Mouse (Mus musculus) left cerebral cortex, postnatal 25 days (tissue): ENCODE results near the gene Leng9. TPM values are rescaled to one million over a fixed set of nuclear protein-coding genes. Genes with fewer than 3 reads are reported as not detected.
A peak's percentile ranks its signal among the peaks of the same experiment; 100 is the strongest.
"Not testable (repeated sequence)": the region's sequence is repeated elsewhere in the genome, so short reads cannot be mapped to it uniquely, and the experiment has no call there.

Experiments used
- DNase-seq, 2 experiments: peaks; one replicate each; pipeline ENCODE4 v3.0.0; 2022; ENCODE audit warnings: low spot score in 2 of 2, mixed read lengths in 1 of 2
- intact Hi-C: fragments of 180-260 bp; cut with DNase I; formaldehyde crosslinking; loops from one replicate; pipeline ENCODE4 v1.15.1; 2025
- total RNA-seq, 2 experiments: library from RNA; stranded (reverse); gene quantifications; 2 replicates each; pipeline ENCODE4 v1.2.3; 2021

Leng9 gene
- total RNA-seq = 1 to 10 TPM; 6.8 to 7.2 TPM

DNA sequence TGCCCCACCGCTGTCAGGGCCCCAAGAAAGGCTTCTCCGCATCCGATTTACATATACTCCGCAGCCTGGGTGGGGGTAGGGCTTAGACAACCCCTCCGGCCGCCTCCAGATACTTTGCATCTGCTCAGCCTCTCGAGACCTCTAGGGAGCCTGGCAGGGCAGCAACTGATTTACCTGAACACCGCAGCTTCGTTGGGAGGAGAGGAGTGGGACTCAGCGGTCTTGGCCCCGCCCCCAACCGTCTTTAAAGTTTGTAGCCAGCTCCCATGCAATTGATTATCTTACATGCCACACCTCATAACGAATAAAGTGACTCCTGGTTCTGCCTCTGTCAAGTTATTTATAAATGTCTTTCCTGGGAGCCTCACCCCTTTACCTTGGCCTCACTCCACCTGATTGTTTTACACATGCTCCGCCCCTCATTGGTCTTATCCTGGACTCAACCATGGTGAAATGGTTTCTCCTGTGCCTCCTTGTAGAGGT is at the start of gene Leng9:
Leng9 (minus strand) TSS at position 316 of the 483 bp plus-strand sequence.
- peak; percentile 23 to 38 for DNase-seq
- intact Hi-C loops = no loop called here

- DNase-seq = no peak
These were observed 28.3 kb upstream of the Leng9 start for GRCm38 (mm10) chr7:4178438-4178837.

DNA sequence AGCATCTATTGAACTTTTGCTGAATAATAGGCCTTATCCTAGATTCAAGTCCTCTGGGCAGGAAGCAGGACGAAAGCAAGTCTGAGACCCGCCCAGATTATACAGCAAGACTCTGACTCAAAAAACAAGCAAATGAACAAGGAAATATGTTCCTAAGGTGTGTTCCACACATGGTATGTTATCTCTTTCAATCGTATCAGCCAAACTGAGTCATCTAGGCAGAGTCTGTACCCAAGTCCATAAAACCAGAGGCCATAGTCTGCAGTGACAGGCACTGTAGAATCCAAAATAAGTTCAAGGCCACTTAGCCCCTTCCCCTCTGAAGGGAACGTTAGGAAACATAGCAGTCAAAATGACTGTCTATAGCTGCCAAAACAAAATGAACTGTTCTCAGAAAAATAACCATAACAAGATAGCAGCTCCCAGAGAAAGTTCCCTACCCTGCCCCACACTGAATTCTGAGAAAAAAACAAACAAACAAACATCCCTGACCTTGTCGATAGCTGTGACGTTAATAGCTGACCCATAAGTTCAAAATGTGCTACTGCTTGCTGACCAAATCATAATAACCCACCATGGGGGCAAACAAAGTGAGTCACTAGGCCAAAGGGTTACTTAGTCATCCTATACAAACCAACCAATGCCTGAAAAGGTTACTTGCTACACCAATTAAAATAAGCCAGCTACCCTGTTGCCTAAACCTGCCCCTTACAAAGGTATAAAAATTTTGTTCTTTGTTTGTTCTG is 20.2 kb upstream of the Leng9 start:
- DNase-seq = no peak
- intact Hi-C loops = no loop called here

More at GRCm38 (mm10) chr7:4178438-4178837, 28.3 kb upstream of the Leng9 start:
- intact Hi-C loops = no loop called here

DNA sequence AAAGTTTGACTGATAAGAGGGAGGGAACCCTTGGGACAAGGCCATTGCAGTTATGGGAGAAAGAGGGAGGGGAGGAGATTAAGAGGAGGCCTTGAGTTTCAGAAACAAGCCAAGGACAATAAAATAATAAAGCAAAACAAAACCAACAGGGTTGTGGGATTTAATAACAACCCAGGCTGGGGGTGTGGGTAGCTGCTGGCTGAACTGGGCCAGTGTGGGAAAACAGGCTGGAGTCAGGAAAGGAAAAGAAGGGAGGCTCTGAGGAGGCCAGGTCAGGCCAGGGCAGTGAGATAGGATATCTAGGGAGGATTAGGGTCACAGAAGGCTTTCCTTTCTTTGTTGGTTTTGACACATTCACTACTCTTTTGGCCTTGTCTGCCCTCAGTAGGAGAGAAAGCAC is 16.9 kb upstream of the Leng9 start:
- intact Hi-C loops = no loop called here
- DNase-seq = no peak

DNA sequence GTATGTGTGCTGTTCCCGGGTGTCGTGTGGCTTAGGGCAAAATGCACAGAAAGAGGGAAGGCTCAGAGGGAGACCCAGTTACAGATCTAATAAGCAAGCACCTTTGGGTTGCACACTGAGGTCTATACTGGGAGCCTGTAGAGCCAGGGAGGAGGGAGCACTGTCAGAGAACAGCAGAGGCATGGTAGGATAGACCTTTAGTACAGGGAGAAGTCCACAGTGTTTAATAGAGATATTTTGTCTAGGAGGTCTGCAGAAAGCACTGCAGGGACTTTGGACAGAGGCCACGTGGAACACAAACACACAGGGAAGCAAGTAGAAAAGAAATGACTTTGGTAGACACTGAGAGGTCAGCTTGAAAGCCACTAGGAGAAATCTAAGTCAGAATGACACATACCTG is 15.1 kb upstream of the Leng9 start:
- intact Hi-C loops = no loop called here
- no peak for DNase-seq

DNA sequence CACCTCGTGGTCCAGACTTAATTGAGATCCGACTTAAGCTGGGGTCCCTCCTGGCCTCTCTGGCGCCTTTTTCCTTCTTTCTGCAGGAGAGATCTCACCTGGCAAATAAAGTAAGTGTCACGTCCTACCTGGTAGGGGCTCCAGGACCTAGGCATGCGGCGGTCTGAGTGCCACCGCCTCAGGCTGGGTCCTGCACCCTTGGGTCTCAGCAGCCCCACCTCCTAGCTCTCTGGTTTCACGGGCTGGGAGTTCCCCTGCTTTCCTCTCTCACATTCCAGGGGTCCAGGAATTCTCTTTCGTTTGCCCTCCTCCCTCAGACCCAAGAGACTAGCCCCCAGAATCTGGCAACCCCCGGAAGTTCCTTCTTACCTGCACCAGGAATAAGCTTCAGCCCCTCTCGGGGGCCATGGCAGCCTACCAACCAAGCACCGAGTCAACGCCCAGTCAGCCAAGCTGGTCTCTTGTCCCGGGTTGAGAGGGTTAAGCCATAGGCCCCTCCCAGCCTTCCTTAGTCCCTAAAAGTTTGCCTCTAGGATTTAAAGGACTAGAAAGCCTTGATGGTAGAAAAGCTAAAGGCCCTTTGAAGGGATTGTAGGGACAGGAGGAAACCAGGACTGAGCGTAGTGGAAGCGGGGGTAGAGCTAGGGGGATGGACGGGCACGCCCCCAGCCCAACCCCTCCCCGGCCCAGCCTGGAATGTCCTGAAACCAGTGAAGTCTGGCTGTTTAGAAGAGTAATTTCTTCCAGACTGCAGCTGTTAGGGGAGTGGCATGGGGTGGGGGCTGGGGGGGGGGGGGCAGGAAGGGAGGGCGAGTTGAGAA is 14.1 kb upstream of the Leng9 start, which contains the start of gene Cdc42ep5:
Cdc42ep5 (minus strand) TSS at position 771 of the 821 bp plus-strand sequence.
- DNase-seq = no peak
- intact Hi-C loops = no loop called here

- no peak for DNase-seq
- intact Hi-C loops = no loop called here
These were observed 13.4 kb upstream of the Leng9 start for GRCm38 (mm10) chr7:4163571-4164072.

GRCm38 (mm10) chr7:4161596-4161995 is 11.4 kb upstream of the Leng9 start:
- intact Hi-C loops, DNase-seq: not testable (repeated sequence)

GRCm38 (mm10) chr7:4154976-4155375 is 4.8 kb upstream of the Leng9 start:
- intact Hi-C loops = no loop called here
- no peak for DNase-seq

- intact Hi-C loops = no loop called here
- DNase-seq = no peak
These were observed 4.2 kb upstream of the Leng9 start for GRCm38 (mm10) chr7:4154356-4154755.

GRCm38 (mm10) chr7:4151241-4151640 is 1.1 kb upstream of the Leng9 start:
- intact Hi-C loops = no loop called here

DNA sequence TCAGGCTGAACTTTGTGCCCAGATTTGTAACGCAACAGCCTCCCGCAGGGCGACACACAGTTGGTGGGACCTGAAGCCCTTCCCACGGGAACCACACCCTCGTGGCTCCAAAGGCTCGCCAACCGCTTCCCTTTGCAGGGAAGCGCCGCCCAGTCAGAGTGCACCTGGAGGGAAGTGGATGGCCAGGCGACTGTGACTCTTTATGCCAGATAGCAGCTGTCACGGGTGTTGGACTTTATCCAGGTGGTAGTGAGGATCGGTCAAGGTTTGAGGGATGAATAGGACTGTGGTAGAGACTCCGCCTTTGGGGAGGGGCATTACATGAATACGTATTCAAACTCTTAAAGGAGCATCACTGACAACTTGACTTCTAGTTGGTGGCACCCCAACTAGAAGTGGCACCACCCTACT is 642 bp upstream of the Leng9 start:
- intact Hi-C loops = no loop called here
- peak; percentile 52 to 69 for DNase-seq

More at GRCm38 (mm10) chr7:4151241-4151640, 1.1 kb upstream of the Leng9 start:
- DNase-seq = no peak

DNA sequence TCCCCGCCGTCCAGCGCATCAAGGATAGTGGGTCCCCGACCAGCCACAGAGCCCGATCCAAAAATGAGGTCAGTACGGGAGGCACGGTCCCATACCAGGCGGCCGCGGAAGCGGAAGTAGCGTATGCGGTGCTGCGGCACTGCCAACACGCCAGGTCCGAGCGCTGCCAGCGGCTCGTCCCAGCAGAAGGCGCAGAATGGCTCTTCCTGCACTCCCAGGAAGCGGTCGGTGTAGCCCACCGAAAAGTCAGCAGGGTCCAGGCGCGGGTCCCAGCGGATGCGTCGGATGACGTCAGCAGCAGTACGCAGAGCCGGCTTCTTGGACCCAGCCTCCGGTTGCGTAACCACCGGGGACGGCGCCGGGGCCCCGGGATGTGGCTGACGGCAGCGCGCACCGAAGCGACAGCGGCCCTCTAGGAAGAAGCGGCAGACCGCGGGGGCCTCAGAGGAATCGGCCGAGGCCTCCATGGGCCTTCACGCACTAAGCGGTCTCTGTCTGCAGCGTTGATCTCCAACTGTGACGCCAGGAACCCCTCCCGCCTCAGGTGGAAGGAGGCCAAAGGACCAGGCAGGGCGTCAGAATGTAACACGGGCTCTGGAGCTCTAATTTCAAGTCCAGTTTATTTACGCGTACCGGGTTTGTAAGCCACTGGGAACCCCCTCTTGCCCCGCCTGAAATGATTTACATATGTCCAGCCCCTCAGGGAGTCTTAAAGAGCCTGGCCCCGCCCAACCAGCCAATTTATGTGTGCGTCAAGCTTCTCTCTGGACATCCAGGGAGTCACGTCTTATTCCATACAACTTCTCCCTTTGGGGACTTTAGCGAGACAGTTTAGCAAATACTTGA is 742 bp downstream of the Leng9 start:
- peak; percentile 90 to 91 for DNase-seq
- intact Hi-C loops = loop anchor here (1.0 to 5.0 kb wide), 5 partner anchors 29 to 457 kb away; partner anchors contain the start of genes Mboat7 and Tsen34

- peak; percentile 26 to 35 for DNase-seq
- intact Hi-C loops = loop anchor here (1.0 to 5.0 kb wide), 5 partner anchors 28 to 456 kb away; partner anchors contain the start of genes Mboat7 and Tsen34
These were observed 1.6 kb downstream of the Leng9 start for GRCm38 (mm10) chr7:4148341-4149208.

- intact Hi-C loops = loop anchor here (2.0 to 5.0 kb wide), 4 partner anchors 121 to 456 kb away; partner anchors contain the start of genes Mboat7 and Tsen34
- DNase-seq = no peak
These were observed 2.3 kb downstream of the Leng9 start for GRCm38 (mm10) chr7:4147836-4148235.

DNA sequence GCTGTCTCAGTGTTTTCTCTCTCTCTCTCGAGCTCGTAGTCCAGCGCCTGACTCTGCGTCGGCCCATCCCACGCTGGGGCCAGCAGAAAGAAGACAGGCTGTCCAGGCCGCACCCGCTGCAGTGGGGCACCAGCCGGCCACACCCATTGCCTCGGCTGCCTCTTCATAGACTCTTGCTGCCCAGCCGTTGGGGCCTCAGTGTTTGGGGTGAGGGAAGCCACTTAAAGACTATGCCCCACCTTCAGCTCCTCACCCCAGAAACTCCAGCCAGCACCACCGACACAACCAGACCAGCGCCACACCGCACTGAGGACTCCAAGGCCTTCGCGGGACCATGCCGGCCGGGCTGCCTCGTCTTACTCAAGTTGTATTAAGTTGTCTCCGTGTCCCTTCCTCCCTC is 2.8 kb downstream of the Leng9 start:
- intact Hi-C loops = loop anchor here (5.0 kb wide), 3 partner anchors 120 to 455 kb away; partner anchors contain the start of genes Mboat7 and Tsen34
- DNase-seq = peak; percentile 5 to 8

DNA sequence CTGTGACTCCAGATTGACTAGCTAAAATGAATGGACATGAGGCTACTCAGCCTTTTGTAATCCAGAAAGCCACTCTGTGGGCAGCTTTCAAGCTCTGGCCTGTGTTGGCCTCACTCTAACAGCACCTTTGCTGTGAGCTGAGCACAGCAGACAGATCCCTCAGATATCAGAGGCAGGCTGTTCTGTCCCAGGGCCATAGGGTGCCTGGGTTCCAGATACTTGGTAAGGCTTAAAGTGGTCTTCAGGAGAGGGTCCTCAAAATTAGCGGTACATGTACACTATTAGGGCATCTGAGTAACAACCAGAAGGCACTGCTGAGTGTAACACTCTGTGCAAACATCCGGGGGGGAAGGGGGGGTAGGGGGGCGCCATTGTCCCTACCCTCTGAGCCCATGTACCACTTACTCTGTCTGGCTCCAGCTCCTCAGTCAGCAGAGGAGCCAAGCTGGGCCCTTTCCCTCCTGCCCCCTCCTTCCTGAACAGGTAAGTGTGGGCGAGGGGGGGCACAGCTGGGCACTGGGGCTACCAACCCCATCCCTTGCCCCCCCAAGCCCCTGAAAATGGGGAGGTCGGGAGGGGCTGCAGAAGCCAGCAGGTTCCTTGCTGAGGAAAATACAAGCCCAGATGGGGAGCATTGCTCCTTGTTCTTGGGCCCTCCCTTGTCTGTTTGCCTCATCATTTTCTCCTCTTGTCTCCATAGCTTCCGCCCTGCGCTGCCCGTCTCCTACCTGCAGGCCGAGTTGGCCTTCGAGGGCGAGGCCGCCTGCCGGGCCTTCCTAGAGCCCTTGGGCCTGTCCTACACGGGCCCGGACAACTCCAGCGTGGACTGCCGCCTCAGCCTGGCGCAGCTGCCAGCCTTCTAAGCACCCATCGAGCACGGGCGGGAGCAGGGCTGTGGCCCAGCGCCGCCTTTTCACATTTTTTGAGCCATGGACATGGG is 3.7 kb downstream of the Leng9 start:
- intact Hi-C loops = loop anchor here (5.0 kb wide), 3 partner anchors 119 to 454 kb away; partner anchors contain the start of genes Mboat7 and Tsen34
- peak; percentile 5 to 10 for DNase-seq
